Mouse (Mus musculus) hindbrain, embryonic 16.5 days (tissue): ENCODE results near the gene Nfu1. TPM values are rescaled to one million over a fixed set of nuclear protein-coding genes. Genes with fewer than 3 reads are reported as not detected.

Experiments used
- ATAC-seq: fragments of 200-750 bp; cut with Nextera tagmentation; 2 replicates; pipeline ENCODE4 v1.8.0; 2017; ENCODE audit warnings: moderate TSS enrichment, moderate library complexity
- H3K27ac ChIP-seq: fragments of 300-500 bp; sonication (generic); 2 replicates; pipeline ENCODE4 v1.5.1; 2014; ENCODE audit warnings: low read depth, mild to moderate bottlenecking, control low read depth, low read length, moderate library complexity
- H3K27me3 ChIP-seq: fragments of 300-500 bp; sonication (generic); replicated peaks from 2 replicates; pipeline ENCODE4 v1.6.1; 2014; ENCODE audit warnings: low read length; ENCODE audit not compliant: control insufficient read depth, insufficient read depth
- H3K36me3 ChIP-seq: fragments of 300-500 bp; sonication (generic); 2 replicates; pipeline ENCODE4 v1.6.1; 2014; ENCODE audit warnings: mild to moderate bottlenecking, low read length, moderate library complexity, mixed read lengths; ENCODE audit not compliant: control insufficient read depth, insufficient read depth
- H3K4me1 ChIP-seq: fragments of 300-500 bp; sonication (generic); 2 replicates; pipeline ENCODE4 v1.6.1; 2014; ENCODE audit warnings: low read depth, low read length; ENCODE audit not compliant: control insufficient read depth, insufficient read depth
- H3K4me2 ChIP-seq: fragments of 300-500 bp; sonication (generic); 2 replicates; pipeline ENCODE4 v1.6.1; 2014; ENCODE audit warnings: mild to moderate bottlenecking, low read length, control low read depth, moderate library complexity
- H3K4me3 ChIP-seq: fragments of 300-500 bp; sonication (generic); 2 replicates; pipeline ENCODE4 v1.5.1; 2014; ENCODE audit warnings: mild to moderate bottlenecking, low read length, control low read depth, moderate library complexity
- H3K9ac ChIP-seq: fragments of 300-500 bp; sonication (generic); 2 replicates; pipeline ENCODE4 v1.6.1; 2014; ENCODE audit warnings: low read depth, mild to moderate bottlenecking, control low read depth, low read length, moderate library complexity
- H3K9me3 ChIP-seq: fragments of 300-500 bp; sonication (generic); 2 replicates; pipeline ENCODE4 v1.6.1; 2014; ENCODE audit warnings: mild to moderate bottlenecking, low read length, moderate library complexity; ENCODE audit not compliant: control insufficient read depth
- WGBS: fragments of 180-500 bp; shearing (Covaris S2); extraction: QIAGEN DNeasy Blood & Tissue Kit; methylation state at CpG from one replicate; pipeline ENCODE4 v1.1.7; 2014; 5-methylcytosine and 5-hydroxymethylcytosine counted together
- polyA plus RNA-seq: library from polyadenylated mRNA; unstranded; fragments of >200 nt; fragmentation: Nextera tagmentation; extraction: Ambion mirVana; gene quantifications from 2 replicates; pipeline ENCODE4 v1.2.1, GENCODE M21; 2015

Nfu1 gene
- polyA plus RNA-seq, 1 experiment from 2014 or later, result 154 TPM

DNA sequence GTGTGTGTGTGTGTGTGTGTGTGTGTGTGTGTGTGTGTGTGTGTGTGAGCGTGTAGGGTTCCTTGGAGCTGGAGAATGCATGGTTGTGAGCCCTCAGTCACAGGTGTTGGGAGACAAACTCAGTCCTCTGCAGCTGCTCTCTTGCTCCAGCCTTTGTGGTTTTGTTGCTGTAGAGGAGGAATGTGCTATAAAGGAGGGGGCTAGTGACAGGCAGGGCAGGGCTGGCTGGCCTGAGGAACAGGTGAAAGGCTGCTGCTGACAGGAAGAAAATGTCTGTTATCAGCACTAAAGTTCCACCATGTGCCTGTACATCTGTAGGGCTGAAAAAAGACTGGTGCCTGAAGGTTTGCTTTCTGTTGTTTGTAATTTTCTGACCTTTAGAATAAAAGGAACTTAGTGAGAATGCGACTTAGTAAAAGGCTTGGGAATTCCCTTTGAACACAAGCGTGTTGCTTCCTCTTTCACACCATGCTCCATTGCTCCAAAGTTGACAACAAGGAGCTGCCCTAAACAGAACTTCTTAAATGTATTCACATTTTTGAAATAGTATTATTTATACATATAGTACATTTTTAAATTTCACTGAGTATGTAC, 66.2 kb downstream of the Nfu1 start:
- WGBS, result 74% methylated on average over 3 of the region's 3 CpGs
- no peak for ATAC-seq
- Histone ChIP-seq H3K27me3 (no peaks in the 10 kb centered on the region), H3K9ac (no peak overlapping the region), H3K4me3 (no peak overlapping the region), H3K4me2 (no peak overlapping the region), H3K36me3 (peaks cover 44% of the 10 kb centered on the region), H3K27ac (no peak overlapping the region), H3K4me1 (no peaks in the 10 kb centered on the region), H3K9me3 (no peaks in the 10 kb centered on the region)

Other genes starting within 250 kb of the Nfu1 start
- gene Anxa4, start 215.7 kb upstream of the Nfu1 start, polyA plus RNA-seq, result 6.3 and 7.4 TPM in 2 replicates
- gene Aak1, start 159.7 kb upstream of the Nfu1 start, polyA plus RNA-seq, result 39.1 and 40.2 TPM in 2 replicates
- gene Gfpt1, start 33.6 kb downstream of the Nfu1 start, polyA plus RNA-seq, result 19.8 and 22.7 TPM in 2 replicates
- 0.09 and 0.11 TPM in 2 replicates for gene D6Ertd527e, start 95.5 kb downstream of the Nfu1 start, polyA plus RNA-seq